In genomic region chr10:80876594-80876993, GRCm38 (mm10) we compare ENCODE assay signal across 15 mouse cellular contexts. TPM values are rescaled to one million over a fixed set of nuclear protein-coding genes. Genes with fewer than 3 reads are reported as not detected.
DNase-seq lines count a peak whose midpoint lies in the region; ATAC-seq lines count a peak whose summit lies in the region.
"Had no signal": no experiment of that assay in that cellular context is flagged by ENCODE, and none has a peak within 500 bp of the region (broad histone marks: within the 10 kb centered on the region; RNA-seq: fewer than 3 reads in every experiment).

No protein-coding gene starts in this region.

- 0 out of 2 replicates have a peak, but pooled peaks cover 5% of the 10 kb centered on the region for H3K27me3 ChIP-seq in embryonic facial prominence, embryonic 13.5 days
- H3K27me3 ChIP-seq in embryonic facial prominence, embryonic 10.5 days (replicated peaks; ENCODE audit: low read depth, poor library complexity, severe bottlenecking): peaks cover 3% of the 10 kb centered on the region; the same call in 1 of the 2 replicates
- H3K27me3 ChIP-seq in hindbrain, embryonic 11.5 days (ENCODE audit: control insufficient read depth, insufficient read depth, low read length): no peaks in the 10 kb centered on the region
- H3K27me3 ChIP-seq in hindbrain, embryonic 16.5 days (replicated peaks; ENCODE audit: control insufficient read depth, insufficient read depth, low read length): no peaks in the 10 kb centered on the region; the same call in 1 of the 2 replicates
- H3K27me3 ChIP-seq: embryonic facial prominence, embryonic 12.5 days had no signal

- no peak for ATAC-seq in embryonic facial prominence, embryonic 13.5 days (ENCODE audit: insufficient number of reproducible peaks, insufficient read depth, low FRiP score, low TSS enrichment, low read depth)
- ATAC-seq in hindbrain, embryonic 11.5 days (ENCODE audit: low FRiP score): 0 out of 2 replicates have a peak, but pooled peaks have one; percentile 43
- ATAC-seq in hindbrain, embryonic 16.5 days: no peak
- ATAC-seq in CD4-positive, CD25-positive, alpha-beta regulatory T cell, adult 4 months: no peak
- ATAC-seq: midbrain, embryonic 16.5 days had no signal

- H3K27ac ChIP-seq in embryonic facial prominence, embryonic 13.5 days: no peak overlapping the region
- H3K27ac ChIP-seq in embryonic facial prominence, embryonic 10.5 days (replicated peaks): no peak overlapping the region
- H3K27ac ChIP-seq in hindbrain, embryonic 11.5 days (ENCODE audit: low read depth, low read length): no peak overlapping the region
- H3K27ac ChIP-seq in hindbrain, embryonic 16.5 days (ENCODE audit: low read depth, low read length): no peak overlapping the region
- H3K27ac ChIP-seq: embryonic facial prominence, embryonic 12.5 days; hindbrain, embryonic 15.5 days; macrophage had no signal

- 0 out of 2 replicates have a peak overlapping the region, but pooled peaks have one; percentile 44 for H3K9ac ChIP-seq in embryonic facial prominence, embryonic 13.5 days
- no peak overlapping the region for H3K9ac ChIP-seq in hindbrain, embryonic 11.5 days (ENCODE audit: low read depth, low read length)
- no peak overlapping the region for H3K9ac ChIP-seq in hindbrain, embryonic 16.5 days (ENCODE audit: low read depth, low read length)
- H3K9ac ChIP-seq: embryonic facial prominence, embryonic 12.5 days; hindbrain, embryonic 15.5 days had no signal

- no peaks in the 10 kb centered on the region for H3K4me1 ChIP-seq in embryonic facial prominence, embryonic 13.5 days
- H3K4me1 ChIP-seq in embryonic facial prominence, embryonic 10.5 days: peaks cover 5% of the 10 kb centered on the region
- no peaks in the 10 kb centered on the region for H3K4me1 ChIP-seq in hindbrain, embryonic 11.5 days (replicated peaks; ENCODE audit: control insufficient read depth, insufficient read depth, low read length)
- no peaks in the 10 kb centered on the region for H3K4me1 ChIP-seq in hindbrain, embryonic 16.5 days (ENCODE audit: control insufficient read depth, insufficient read depth, low read depth, low read length)
- H3K4me1 ChIP-seq: embryonic facial prominence, embryonic 12.5 days; hindbrain, embryonic 15.5 days had no signal

- no peak overlapping the region for H3K4me2 ChIP-seq in embryonic facial prominence, embryonic 13.5 days
- H3K4me2 ChIP-seq in hindbrain, embryonic 11.5 days (replicated peaks; ENCODE audit: low read depth, low read length): no peak overlapping the region
- H3K4me2 ChIP-seq in hindbrain, embryonic 16.5 days (ENCODE audit: low read length): no peak overlapping the region
- H3K4me2 ChIP-seq: embryonic facial prominence, embryonic 12.5 days; hindbrain, embryonic 15.5 days had no signal

- H3K4me3 ChIP-seq in embryonic facial prominence, embryonic 13.5 days: no peak overlapping the region
- no peak overlapping the region for H3K4me3 ChIP-seq in embryonic facial prominence, embryonic 10.5 days
- H3K4me3 ChIP-seq in hindbrain, embryonic 11.5 days (ENCODE audit: low read depth, low read length): no peak overlapping the region
- H3K4me3 ChIP-seq in hindbrain, embryonic 16.5 days (ENCODE audit: low read length): no peak overlapping the region
- H3K4me3 ChIP-seq: embryonic facial prominence, embryonic 12.5 days; hindbrain, embryonic 15.5 days had no signal

- no peaks in the 10 kb centered on the region for H3K9me3 ChIP-seq in embryonic facial prominence, embryonic 13.5 days
- no peaks in the 10 kb centered on the region for H3K9me3 ChIP-seq in embryonic facial prominence, embryonic 10.5 days
- H3K9me3 ChIP-seq in hindbrain, embryonic 11.5 days (ENCODE audit: control insufficient read depth, low read length): no peaks in the 10 kb centered on the region
- peaks cover 2% of the 10 kb centered on the region; the same call in 1 of the 2 replicates for H3K9me3 ChIP-seq in hindbrain, embryonic 16.5 days (ENCODE audit: control insufficient read depth, low read length)
- H3K9me3 ChIP-seq: embryonic facial prominence, embryonic 12.5 days; G1E; hindbrain, embryonic 15.5 days had no signal

- WGBS in embryonic facial prominence, embryonic 13.5 days: 17% methylated on average over 3 of the region's 3 CpGs
- WGBS in embryonic facial prominence, embryonic 10.5 days: 24% methylated on average over 3 of the region's 3 CpGs
- 28% methylated on average over 3 of the region's 3 CpGs for WGBS in hindbrain, embryonic 11.5 days
- WGBS in hindbrain, embryonic 16.5 days: 26% methylated on average over 3 of the region's 3 CpGs

- no peak for DNase-seq in embryonic facial prominence, embryonic 10.5 days (ENCODE audit: low spot score)
- DNase-seq in hindbrain, embryonic 11.5 days (ENCODE audit: low spot score): no peak
- peak; percentile 73 for DNase-seq in testis, postnatal 10 days (ENCODE audit: low spot score)
- no peak for DNase-seq in testis, postnatal 14 days (ENCODE audit: low spot score)
- no peak for DNase-seq in thymus, postnatal 36 days
- DNase-seq: cerebellum, adult 11 months had no signal

- H3K36me3 ChIP-seq in embryonic facial prominence, embryonic 13.5 days: no peaks in the 10 kb centered on the region
- H3K36me3 ChIP-seq in embryonic facial prominence, embryonic 10.5 days (replicated peaks): no peaks in the 10 kb centered on the region
- H3K36me3 ChIP-seq in hindbrain, embryonic 11.5 days (ENCODE audit: control insufficient read depth, insufficient read depth, low read length): no peaks in the 10 kb centered on the region
- H3K36me3 ChIP-seq in hindbrain, embryonic 16.5 days (ENCODE audit: control insufficient read depth, insufficient read depth, low read length): no peaks in the 10 kb centered on the region
- H3K36me3 ChIP-seq: embryonic facial prominence, embryonic 12.5 days; G1E; hindbrain, embryonic 15.5 days had no signal

RNA-seq across cellular contexts. Expression of gene Tmprss9, which starts 4.9 kb away (rescaled TPM):
- not detected in 2 replicates for polyA plus RNA-seq in embryonic facial prominence, embryonic 13.5 days (2015; fragmentation: Nextera tagmentation; extraction: Ambion mirVana)
- 0.06 and 0.10 TPM in 2 replicates for polyA plus RNA-seq in embryonic facial prominence, embryonic 10.5 days (2016; fragmentation: Nextera tagmentation; extraction: Ambion mirVana)
- 0.05 and 0.06 TPM in 2 replicates for polyA plus RNA-seq in hindbrain, embryonic 11.5 days (2014; fragmentation: Nextera tagmentation; extraction: Ambion mirVana)
- polyA plus RNA-seq in hindbrain, embryonic 16.5 days (2015; fragmentation: Nextera tagmentation; extraction: Ambion mirVana): 0.13 and 0.27 TPM in 2 replicates
- polyA plus RNA-seq in CD4-positive, CD25-positive, alpha-beta regulatory T cell, adult 4 months (2017; shearing (Covaris generic)): not detected
- polyA plus RNA-seq: macrophage had no signal

RNA-seq across cellular contexts. Expression of gene Sppl2b, which starts 21.5 kb away (rescaled TPM):
- 49.3 and 54.5 TPM in 2 replicates for polyA plus RNA-seq in embryonic facial prominence, embryonic 13.5 days (2015; fragmentation: Nextera tagmentation; extraction: Ambion mirVana)
- 45.2 and 45.3 TPM in 2 replicates for polyA plus RNA-seq in embryonic facial prominence, embryonic 10.5 days (2016; fragmentation: Nextera tagmentation; extraction: Ambion mirVana)
- 25.1 and 25.4 TPM in 2 replicates for polyA plus RNA-seq in hindbrain, embryonic 11.5 days (2014; fragmentation: Nextera tagmentation; extraction: Ambion mirVana)
- 92.4 and 97.5 TPM in 2 replicates for polyA plus RNA-seq in hindbrain, embryonic 16.5 days (2015; fragmentation: Nextera tagmentation; extraction: Ambion mirVana)
- 10 to 100 TPM; 12.2 to 22.2 TPM for polyA plus RNA-seq in CD4-positive, CD25-positive, alpha-beta regulatory T cell, adult 4 months (2017; shearing (Covaris generic))

RNA-seq across cellular contexts. Expression of gene Lsm7, which starts 21.6 kb away (rescaled TPM):
- 313 and 339 TPM in 2 replicates for polyA plus RNA-seq in embryonic facial prominence, embryonic 13.5 days (2015; fragmentation: Nextera tagmentation; extraction: Ambion mirVana)
- 364 TPM in 2 replicates for polyA plus RNA-seq in embryonic facial prominence, embryonic 10.5 days (2016; fragmentation: Nextera tagmentation; extraction: Ambion mirVana)
- 260 and 271 TPM in 2 replicates for polyA plus RNA-seq in hindbrain, embryonic 11.5 days (2014; fragmentation: Nextera tagmentation; extraction: Ambion mirVana)
- 197 and 208 TPM in 2 replicates for polyA plus RNA-seq in hindbrain, embryonic 16.5 days (2015; fragmentation: Nextera tagmentation; extraction: Ambion mirVana)
- 100 to 1,000 TPM; 198 to 233 TPM for polyA plus RNA-seq in CD4-positive, CD25-positive, alpha-beta regulatory T cell, adult 4 months (2017; shearing (Covaris generic))

RNA-seq across cellular contexts. Expression of gene Timm13, which starts 24.2 kb away (rescaled TPM):
- 317 and 358 TPM in 2 replicates for polyA plus RNA-seq in embryonic facial prominence, embryonic 13.5 days (2015; fragmentation: Nextera tagmentation; extraction: Ambion mirVana)
- 349 and 359 TPM in 2 replicates for polyA plus RNA-seq in embryonic facial prominence, embryonic 10.5 days (2016; fragmentation: Nextera tagmentation; extraction: Ambion mirVana)
- polyA plus RNA-seq in hindbrain, embryonic 11.5 days (2014; fragmentation: Nextera tagmentation; extraction: Ambion mirVana): 328 and 353 TPM in 2 replicates
- 314 and 364 TPM in 2 replicates for polyA plus RNA-seq in hindbrain, embryonic 16.5 days (2015; fragmentation: Nextera tagmentation; extraction: Ambion mirVana)
- 100 to 1,000 TPM; 212 to 257 TPM for polyA plus RNA-seq in CD4-positive, CD25-positive, alpha-beta regulatory T cell, adult 4 months (2017; shearing (Covaris generic))

RNA-seq across cellular contexts. Expression of gene Lingo3, which starts 32.8 kb away (rescaled TPM):
- polyA plus RNA-seq in embryonic facial prominence, embryonic 13.5 days (2015; fragmentation: Nextera tagmentation; extraction: Ambion mirVana): 1.9 and 2.0 TPM in 2 replicates
- 1.3 and 1.6 TPM in 2 replicates for polyA plus RNA-seq in embryonic facial prominence, embryonic 10.5 days (2016; fragmentation: Nextera tagmentation; extraction: Ambion mirVana)
- 0.24 and 0.29 TPM in 2 replicates for polyA plus RNA-seq in hindbrain, embryonic 11.5 days (2014; fragmentation: Nextera tagmentation; extraction: Ambion mirVana)
- 22.1 and 23.3 TPM in 2 replicates for polyA plus RNA-seq in hindbrain, embryonic 16.5 days (2015; fragmentation: Nextera tagmentation; extraction: Ambion mirVana)
- polyA plus RNA-seq in CD4-positive, CD25-positive, alpha-beta regulatory T cell, adult 4 months (2017; shearing (Covaris generic)): not detected
- polyA plus RNA-seq: G1E; gonadal fat pad, adult 2 months; macrophage had no signal
